Mouse (Mus musculus): ENCODE results near the gene Rps24. TPM values are rescaled to one million over a fixed set of nuclear protein-coding genes. Genes with fewer than 3 reads are reported as not detected.
"Not testable (repeated sequence)": the region's sequence is repeated elsewhere in the genome, so short reads cannot be mapped to it uniquely, and the experiment has no call there.

Gene Rps24
- total RNA-seq (2021), result 100 to 1,000 TPM; 776 to 777 TPM
- long read RNA-seq, experiment 1, full-length matches to known transcripts, result 2 of 13 reads
- long read RNA-seq, experiment 1, partial matches to known transcripts, result 1 of 13 reads
- long read RNA-seq, experiment 1, other reads (novel, unspliced or antisense), result 10 of 13 reads
- long read RNA-seq, experiment 2, partial matches to known transcripts, result 5 of 21 reads
- long read RNA-seq, experiment 2, other reads (novel, unspliced or antisense), result 13 of 21 reads

DNA sequence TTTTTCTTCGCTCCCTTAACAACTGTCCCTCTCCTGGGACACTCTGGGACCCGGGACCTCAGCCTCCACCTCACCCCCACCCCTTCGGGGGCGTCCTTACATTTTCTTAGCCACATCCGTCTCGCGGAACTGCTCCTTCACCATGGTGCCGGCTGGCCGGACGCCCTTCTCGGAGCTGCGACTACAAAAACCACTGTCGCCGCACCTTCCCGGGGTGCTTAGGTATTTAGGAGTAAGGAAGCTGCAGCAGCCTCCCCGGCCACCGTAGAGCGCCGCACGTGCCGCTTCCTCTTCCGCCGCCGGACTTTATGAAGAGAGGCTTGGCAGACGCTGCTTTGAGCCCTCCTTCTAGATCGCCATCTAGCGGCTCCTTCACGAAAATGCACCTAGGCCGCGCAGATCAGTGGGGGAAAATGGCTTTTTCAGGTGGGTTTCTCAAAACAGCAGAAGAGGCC is at the start of gene Rps24, which contains the start of gene Polr3a:
Rps24 (plus strand) TSS at position 353 of the 455 bp plus-strand sequence.
Polr3a (minus strand) TSS at position 286 of the 455 bp plus-strand sequence.
- peak; percentile 90 to 93 for DNase-seq (ENCODE audit: low spot score in 2 of 2)

DNA sequence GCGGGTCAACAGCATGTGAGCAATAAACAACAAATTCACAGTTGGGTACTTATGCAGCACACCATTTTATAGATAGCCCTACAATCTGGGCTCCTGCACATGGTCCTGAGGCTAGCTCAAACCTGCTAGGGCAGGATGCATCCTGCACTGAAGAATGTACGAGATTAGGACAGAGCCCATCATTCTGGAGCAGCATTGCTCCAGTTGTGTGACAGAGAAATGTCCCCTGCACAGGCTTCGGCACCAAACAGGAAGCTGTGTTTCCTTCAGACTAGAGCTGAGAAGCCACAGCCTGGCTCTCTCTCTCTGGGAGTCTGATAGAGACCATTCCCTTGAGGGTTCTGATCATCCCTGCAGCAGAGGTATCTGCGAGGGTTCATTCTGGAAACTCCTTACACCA is 43.4 kb upstream of the Rps24 start:
- not testable (repeated sequence) for DNase-seq (ENCODE audit: low spot score in 2 of 2)

DNA sequence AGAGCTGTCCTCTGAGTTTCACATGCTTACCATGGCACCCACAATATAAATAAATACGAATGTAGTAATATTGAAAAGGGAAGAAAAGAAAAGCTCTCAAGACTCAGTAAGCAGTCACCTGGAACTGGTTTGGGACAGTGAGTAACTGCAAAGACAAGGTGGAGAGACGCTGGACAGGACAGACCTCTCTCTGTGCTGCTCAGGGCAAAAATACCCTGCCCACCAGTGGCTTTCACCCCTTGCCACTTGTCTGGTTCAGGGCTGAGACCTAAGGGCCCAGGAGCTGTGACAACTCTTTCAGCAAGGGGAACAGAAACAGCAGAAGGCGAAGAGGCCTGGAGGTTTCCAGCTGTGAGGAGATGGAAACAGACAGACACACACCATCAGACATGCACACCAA is 28.7 kb upstream of the Rps24 start:
- no peak for DNase-seq (ENCODE audit: low spot score in 2 of 2)

DNA sequence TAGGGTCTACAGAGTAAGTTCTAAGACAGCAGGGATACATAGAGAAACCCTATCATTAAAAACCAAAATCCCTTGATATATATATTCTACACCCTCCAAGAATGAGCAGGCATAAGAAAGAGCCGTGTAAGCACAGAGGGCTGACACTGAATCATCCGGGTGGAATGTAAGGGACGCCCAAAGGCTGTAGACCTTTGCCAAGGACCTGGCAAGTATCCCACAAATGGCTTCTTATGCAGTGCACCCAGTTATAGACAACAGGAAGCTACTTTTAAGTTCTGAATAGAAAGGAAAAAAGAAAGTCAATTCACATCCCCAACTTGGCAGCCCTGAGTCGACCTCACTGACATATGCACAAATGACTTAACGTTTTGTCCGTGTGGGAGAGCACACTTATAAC is 18.1 kb upstream of the Rps24 start:
- DNase-seq (ENCODE audit: low spot score in 2 of 2), result no peak

DNA sequence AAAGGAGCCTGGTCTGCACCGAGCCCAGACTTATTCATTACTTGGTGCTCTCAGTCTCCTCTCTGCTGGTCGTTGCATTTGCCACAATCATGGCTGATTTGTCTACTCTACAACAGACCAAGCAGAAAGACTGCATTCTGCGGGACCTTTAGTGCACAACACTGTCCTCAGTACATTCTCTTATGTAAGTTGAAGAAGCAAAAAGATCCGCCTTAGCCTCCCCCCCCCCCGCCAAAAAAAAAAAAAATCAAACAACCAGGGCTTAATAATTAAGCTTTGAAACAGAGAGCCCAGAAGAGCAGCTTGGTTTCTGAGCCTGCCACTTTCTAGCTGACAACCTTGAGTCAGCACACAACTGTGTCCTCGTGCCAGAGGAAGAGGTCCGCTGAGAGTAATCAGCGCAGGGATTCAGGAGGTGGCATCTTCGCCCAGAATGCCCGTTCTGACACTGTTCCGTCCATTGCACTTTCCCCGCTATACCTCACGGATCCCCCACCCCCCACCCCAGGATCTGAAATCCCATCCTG is 621 bp upstream of the Rps24 start:
- DNase-seq (ENCODE audit: low spot score in 2 of 2), result no peak

DNA sequence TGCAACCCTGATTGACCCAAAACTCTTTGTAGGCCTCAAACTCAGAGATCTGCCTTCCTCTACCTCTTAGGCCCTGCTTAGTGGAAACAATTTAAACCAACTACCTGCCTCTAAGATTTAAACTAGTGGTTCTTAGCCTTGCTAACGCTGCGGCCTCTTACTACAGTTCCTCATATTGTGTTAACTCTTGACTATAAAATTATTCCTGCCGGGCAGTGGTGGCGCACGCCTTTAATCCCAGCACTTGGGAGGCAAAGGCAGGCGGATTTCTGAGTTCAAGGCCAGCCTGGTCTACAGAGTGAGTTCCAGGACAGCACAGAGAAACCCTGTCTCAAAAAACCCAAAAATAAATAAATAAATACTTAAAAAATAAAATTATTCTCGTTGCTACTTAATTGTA is 2.8 kb downstream of the Rps24 start:
- DNase-seq (ENCODE audit: low spot score in 2 of 2), result not testable (repeated sequence)

DNA sequence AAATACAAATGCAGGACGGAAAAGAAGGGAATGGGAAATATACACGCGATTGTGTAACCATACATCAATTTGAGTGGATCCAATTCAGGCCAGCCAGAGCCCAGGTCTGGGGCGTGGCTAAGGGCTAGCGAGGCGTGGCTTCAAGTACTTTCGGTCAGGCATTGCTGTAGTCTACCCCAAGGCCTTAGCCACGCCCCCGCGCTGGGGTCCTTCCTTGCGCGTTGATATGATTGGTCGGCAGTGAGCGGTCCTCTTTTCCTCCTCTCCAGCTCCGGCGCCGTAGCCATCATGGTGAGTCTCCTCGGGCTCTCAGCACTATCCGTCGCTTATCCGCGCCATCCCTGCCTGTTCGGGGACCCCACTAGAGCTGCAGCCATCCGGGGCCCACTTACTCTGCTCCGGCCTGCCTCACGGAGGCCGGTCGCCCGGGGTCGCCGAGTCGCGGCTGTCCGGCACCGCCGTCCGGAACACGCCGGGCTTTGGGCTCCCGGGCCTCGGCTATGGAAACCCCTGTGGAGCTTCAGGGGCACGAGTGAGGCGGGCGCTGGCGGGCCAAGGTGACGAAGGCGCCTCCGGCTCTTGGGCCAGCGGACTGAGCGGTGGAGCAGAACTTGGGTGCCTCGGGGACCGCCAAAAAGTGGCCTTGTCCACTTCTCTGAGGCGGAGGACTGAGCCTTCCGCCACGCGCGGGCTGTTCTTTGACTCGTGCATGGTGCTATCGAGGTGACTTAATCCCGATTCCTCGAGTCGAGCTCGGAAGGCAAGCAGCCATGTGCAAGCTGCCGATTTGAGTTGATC is 3.7 kb downstream of the Rps24 start:
- DNase-seq (ENCODE audit: low spot score in 2 of 2), result peak; percentile 98

DNA sequence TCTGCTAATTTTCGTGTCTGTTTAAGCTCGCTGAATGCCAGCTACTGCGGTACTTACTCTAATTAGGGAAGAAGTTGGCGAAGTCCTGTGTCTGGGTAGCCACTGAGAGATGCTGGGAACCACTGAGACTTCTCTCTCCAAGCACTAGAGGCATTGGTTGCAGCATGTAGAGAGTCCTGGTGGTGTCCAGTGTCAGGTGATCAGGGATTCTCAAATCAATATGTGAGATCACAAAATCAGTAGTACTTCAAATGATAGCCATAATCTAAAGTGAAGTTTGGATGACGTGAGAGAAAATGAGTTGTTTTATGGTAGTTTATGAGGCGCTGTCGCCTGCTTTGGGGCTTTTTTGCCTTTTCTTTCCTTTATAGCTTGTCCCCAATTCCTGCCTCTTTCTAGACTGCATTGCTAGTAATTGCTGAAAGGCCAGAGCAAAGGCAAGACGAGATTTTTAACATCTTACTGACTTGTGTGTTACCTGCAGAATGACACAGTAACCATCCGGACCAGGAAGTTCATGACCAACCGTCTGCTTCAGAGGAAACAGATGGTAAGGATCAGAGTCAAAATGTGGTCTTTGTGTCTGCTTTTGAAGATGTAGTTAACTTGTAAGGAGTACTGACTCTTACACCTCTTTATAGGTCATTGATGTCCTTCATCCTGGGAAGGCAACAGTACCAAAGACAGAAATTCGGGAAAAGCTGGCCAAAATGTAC is 4.5 kb downstream of the Rps24 start:
- no peak for DNase-seq (ENCODE audit: low spot score in 2 of 2)

DNA sequence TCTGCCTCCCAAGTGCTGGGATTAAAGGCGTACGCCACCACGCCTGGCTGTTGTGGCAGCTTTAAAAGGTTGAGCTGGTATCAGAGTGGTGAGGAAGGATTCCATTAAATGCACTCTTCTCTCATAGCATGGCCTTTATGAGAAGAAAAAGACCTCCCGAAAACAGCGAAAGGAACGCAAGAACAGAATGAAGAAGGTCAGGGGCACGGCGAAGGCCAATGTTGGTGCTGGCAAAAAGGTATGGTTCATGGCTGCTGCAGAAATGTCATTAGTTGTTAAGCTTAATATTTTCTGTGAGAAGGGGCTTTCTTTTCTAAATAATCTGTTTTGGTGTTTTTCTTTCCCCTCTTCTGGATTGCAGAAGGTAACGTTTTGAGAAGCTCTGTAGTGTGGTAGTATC is 6.3 kb downstream of the Rps24 start:
- no peak for DNase-seq (ENCODE audit: low spot score in 2 of 2)

DNA sequence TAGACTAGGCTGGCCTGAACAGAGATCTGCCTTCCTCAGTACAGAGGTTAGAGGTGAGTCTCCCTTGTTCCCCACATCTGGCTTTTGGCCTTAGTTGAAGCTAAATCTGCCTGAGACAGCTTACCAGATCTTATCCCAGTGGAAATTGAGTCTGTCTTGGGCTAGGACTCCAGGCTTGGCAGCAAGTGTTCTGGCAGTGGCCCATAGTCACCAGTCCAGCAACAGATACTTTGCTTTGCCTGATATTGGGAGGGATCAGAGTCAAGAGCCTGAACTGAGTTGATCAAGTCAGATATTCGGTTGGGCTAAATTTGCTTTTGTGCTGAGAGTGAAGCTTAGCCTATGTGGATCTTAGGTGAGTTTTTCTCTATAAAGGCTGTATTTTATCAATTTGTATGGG is 9.6 kb downstream of the Rps24 start:
- DNase-seq (ENCODE audit: low spot score in 2 of 2), result no peak

DNA sequence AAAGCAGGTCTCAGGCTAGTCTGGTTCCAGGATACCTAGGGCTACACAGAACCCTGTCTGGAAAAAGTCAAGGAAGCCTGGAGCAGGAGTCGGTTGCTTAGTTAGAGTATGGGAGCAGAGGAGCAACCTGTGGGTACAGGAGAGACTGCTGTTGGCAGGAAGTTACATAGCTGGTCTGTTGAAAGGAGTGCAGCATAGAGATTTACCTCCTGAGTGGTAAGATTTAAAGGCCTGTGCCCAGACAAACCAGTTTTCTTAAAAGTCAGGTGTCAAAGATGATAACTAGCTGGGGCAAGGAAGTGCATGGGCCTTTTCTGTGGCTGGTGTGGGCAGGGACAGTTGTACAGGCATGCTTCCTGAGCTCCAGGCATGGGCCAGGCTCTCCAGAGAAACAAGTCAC is 10.5 kb downstream of the Rps24 start:
- DNase-seq (ENCODE audit: low spot score in 2 of 2), result no peak

DNA sequence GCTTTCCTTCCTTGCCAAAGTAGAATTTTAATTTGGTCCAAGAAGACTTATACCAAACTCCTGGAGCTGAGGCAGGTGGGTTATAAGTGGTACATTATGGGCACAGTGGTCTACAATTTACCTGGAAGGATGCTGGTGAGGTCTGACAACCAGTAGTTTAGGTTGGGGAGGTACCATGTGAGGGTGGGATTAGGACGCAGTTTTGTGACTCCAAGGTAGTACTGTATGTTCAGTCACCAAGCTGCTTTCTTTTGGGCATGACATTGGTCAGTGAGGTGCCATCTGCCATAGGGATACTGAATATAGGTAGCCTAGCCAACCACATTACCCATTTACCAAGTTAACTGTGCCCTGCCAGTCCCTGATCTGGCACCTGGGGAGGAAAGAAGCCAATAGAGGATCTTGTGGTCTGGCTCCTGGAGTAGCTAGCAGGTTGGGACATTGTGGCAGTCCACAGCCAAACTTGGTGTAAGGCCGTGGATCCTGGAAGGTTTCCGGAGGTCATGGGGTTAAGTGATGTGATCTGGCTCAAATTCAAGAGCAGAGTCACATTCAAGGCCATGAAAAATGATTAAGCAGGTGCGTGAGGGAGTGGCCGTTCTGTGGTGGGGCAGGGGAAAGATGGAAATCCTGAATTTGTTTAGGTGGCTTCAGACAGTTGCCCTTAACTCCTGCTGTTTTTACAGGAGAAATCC is 11.8 kb downstream of the Rps24 start:
- DNase-seq (ENCODE audit: low spot score in 2 of 2), result no peak

DNA sequence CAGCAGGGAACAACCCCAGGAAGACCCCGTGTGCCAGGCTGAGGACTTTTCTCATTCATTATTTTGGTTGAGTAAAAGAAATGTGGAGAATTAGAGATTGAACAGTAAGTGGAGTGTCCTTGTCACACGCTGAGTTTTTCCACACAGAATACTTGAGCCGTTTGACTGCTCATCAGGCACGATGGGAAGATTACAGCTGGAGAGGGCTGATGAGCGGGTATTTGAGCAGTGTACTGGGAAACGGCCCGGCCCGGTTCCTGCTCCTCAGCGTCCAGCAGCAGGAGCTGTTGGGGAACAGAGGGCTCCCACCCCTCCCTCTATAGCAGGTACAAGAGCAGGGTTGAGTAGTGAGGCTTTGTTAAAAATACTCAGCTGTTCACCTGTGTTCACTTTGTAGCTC is 12.6 kb downstream of the Rps24 start:
- no peak for DNase-seq (ENCODE audit: low spot score in 2 of 2)

DNA sequence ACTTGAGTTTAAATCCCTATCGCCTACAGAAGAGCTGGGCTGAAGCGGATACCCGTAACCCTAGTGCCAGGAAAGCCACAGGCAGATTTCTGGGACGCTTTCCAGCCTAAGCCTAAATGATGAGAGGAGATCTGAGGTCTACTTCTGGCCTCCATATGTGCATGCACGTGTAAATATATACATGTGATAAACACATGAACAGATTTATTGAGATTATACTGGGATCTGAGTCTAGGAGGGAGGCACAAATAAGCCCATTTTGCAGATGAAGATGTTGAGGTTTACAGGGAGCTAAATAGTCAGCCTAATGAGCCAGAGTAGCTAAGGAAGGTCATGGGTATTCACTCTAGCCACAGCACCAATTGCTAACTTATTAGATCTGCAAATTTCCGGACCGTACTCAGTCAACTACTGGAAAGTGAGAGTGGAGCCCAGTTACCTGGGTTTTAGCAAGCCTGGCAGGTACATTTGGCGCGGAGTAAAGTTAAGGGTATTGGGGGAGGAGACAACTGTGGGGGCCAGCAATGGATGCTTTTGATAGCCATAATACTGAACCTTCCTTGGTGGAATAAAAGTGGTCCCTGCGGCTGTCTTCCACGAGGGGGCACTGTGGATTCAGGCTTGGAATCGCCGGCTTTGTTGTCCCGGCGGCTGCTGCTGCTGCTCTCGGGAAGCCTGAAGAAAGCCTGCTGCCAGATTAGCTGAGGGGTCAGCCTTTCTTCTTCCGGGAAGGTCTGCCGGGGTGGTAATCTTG is 13.3 kb downstream of the Rps24 start:
- peak; percentile 87 to 93 for DNase-seq (ENCODE audit: low spot score in 2 of 2)

DNA sequence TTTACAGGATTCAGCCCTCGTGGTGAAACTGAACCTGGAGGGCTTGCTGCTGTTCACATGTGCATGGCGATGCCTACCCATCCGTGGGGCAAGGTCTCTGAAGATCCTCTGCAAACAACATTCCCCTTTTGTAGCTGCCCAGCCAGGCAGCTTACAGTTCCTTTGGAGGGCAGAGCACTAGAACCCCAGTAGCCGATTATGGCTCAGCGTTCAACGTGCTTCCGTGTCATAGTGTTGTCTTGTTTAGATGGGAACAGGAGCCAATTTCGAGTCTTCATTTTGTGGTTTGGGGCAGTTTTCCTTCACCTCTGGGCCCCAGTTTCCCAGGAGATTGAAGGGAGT is 13.9 kb downstream of the Rps24 start:
- no peak for DNase-seq (ENCODE audit: low spot score in 2 of 2)

DNA sequence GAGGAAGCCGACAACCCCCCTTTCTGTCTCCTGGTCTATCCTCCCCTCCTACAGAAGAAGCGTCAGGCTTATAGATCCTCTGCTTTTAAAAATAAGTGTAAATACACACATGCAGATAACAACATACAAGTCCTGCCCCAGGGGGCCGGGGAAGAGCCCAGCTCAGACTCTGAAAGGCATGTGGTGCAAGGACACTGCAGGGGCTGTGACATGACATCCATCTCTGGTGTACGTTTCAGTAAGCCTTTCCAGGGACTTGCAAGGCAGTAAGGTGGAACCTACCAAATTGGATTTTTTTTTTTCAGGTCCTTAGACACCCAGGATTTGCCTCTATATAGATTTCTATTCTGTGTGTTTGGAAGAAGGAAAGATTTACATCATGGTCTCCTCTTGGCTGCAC is 14.3 kb downstream of the Rps24 start:
- DNase-seq (ENCODE audit: low spot score in 2 of 2), result no peak

DNA sequence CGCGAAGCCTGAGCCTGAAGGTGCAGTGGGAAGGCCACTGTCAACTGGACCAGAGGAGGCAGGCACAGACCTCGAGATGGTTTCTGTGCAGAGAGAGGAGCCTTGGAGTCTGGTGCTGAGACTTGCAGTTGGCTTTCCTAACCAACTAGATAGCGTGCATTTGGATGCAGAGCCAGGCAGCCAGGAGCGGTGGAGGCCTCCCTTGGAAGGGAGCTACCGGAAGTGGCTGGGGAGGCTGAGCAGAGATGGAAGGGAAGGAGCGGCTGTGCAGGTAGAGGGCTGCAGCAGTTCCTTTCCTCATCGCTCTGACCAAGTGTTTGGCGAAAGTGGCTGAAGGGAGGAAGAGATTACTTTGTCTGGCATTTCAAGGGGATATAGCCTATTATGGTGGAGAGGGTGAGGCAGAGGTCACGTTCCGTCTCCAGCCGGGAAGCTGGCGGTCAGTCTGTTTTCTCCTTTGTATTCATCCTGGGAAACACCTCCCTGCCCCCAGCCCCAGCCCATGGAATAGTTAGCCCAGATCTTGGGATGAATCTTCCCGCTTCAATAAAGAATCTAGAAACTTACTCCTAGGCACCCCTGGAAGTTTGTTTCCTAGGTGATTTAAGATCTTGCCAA is 20.6 kb downstream of the Rps24 start:
- no peak for DNase-seq (ENCODE audit: low spot score in 2 of 2)

DNA sequence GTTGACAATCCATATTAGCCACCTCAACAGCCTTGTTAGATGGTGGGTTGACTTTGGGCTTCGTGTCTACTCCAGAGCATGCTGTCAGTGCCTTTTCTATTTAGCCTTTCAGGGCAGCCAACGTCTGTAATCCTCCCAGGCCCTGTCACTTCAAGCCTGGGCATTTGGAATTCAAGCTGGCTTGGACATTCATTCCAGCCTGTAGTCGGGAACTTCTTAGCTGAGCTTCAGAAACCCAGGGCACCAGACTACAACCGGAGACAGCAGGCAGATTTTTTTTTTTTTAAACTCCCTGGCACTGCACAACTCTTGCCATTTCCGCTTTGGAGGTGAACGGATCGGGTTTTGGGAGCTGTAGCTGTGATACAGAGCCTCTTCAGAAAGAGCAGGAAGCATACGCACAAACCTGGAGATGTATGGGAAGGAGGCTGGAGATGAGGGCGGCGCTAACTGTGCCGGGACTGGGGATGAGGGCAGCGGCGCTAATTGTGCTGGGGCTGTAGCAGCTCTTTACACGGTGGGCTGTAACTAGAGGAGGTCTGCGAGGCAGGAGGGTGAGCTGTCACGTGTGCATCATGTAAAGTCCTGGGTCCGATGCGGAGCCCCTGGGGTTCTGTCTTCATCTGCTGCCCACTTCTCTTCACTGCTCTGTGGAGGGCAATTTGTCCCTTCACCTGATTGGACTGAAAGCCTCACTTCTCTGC is 21.3 kb downstream of the Rps24 start:
- no peak for DNase-seq (ENCODE audit: low spot score in 2 of 2)

DNA sequence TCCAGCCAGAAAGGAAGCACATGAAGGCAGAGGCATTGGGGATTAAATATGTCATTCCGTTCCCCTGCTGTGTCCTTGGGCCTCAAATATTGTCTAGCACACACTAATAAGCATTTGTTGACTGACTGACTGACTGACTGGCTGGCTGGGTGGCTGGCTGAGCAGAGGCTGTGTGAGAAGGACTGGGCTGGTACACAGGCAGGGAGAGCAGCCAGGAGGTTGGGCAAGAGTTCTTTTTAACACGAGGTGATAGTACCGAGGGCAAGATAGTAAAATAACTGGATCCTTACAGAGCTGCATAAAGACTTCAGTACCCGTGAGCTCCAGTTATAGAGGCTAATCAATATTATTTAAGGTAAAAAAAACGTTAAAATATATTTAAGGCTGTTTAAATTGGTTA is 22.6 kb downstream of the Rps24 start:
- DNase-seq (ENCODE audit: low spot score in 2 of 2), result no peak
